Mouse (Mus musculus): Measurements from ENCODE around the gene Gm5565. TPM values are rescaled to one million over a fixed set of nuclear protein-coding genes. Genes with fewer than 3 reads are reported as not detected.
"Not testable (repeated sequence)": the region's sequence is repeated elsewhere in the genome, so short reads cannot be mapped to it uniquely, and the experiment has no call there.

The Gm5565 gene
- polyA plus RNA-seq (2012; ENCODE audit: insufficient read depth, low replicate concordance), result not detected in 2 replicates

DNA sequence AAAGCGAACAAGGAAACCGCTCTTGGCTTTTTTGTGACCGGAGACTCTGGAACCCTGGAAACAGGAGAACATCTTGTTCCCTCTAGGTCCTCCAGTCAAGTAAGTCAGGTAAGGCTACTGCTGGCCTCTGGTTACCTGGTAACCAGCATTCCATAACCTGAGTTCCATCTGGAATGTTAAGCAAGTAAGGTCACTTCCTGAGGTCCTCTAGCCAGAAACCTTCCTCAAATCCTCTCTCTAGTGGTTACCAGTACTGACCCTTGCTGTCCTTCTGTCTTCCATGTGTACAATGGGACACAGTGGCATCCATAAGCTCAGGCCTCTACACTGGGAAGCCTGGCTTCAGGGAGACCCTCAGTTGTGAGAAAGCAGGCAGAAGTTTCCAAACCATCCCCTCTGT is at the start of gene Gm5565:
Gene Gm5565, minus strand, starts transcription at position 101 of the 400 bp plus-strand sequence.
- not testable (repeated sequence) for H3K9me3 ChIP-seq; H3K27me3 ChIP-seq (replicated peaks); H3K36me3 ChIP-seq (replicated peaks; ENCODE audit: low read length); H3K4me3 ChIP-seq (replicated peaks); H3K4me1 ChIP-seq

DNA sequence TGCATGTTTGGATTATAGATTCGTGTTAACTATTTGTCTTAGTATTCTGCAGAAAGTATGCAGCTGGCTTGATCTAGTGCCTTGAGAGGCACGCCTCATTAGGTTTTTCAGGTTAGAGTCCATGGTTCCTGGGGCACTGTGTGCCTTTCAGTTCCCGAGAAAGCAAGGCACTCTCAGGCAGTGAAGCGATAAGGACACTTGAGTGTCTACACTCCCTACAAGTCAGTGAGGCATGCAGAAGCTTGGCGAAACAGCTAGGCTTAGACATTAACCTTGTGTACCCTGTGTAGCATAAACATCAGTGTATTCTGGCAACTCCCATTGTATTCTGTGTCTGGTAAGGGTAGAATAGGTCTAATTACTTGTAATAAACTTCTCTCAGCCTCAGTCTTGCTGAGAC is 45.2 kb upstream of the Gm5565 start:
- TF ChIP-seq FLI1 (IDR thresholded peaks at IDR 0.05; ENCODE audit: low read length) (no peak), GATA1 (IDR thresholded peaks at IDR 0.05; ENCODE audit: borderline replicate concordance, low read length) (no peak)
- no peaks in the 10 kb centered on the region for H3K27me3 ChIP-seq (replicated peaks)
- H3K4me1 ChIP-seq, result peaks cover 14% of the 10 kb centered on the region
- 0 out of 2 replicates have a peak, but pooled peaks cover 3% of the 10 kb centered on the region for H3K9me3 ChIP-seq
- no peak overlapping the region for H3K4me3 ChIP-seq (replicated peaks)
- peaks cover 93% of the 10 kb centered on the region for H3K36me3 ChIP-seq (replicated peaks; ENCODE audit: low read length)

GRCm38 (mm10) chr5:146203921-146204320 is 43.6 kb upstream of the Gm5565 start:
- H3K36me3 ChIP-seq (replicated peaks; ENCODE audit: low read length), result peaks cover 77% of the 10 kb centered on the region
- no peak for TF ChIP-seq FLI1 (IDR thresholded peaks at IDR 0.05; ENCODE audit: low read length)
- TF ChIP-seq GATA1 (IDR thresholded peaks at IDR 0.05; ENCODE audit: borderline replicate concordance, low read length), result no peak
- no peaks in the 10 kb centered on the region for H3K27me3 ChIP-seq (replicated peaks)
- no peak overlapping the region for H3K4me3 ChIP-seq (replicated peaks)
- 0 out of 2 replicates have a peak, but pooled peaks cover 3% of the 10 kb centered on the region for H3K9me3 ChIP-seq
- peaks cover 21% of the 10 kb centered on the region for H3K4me1 ChIP-seq

GRCm38 (mm10) chr5:146200580-146200979 is 40.2 kb upstream of the Gm5565 start:
- peaks cover 21% of the 10 kb centered on the region for H3K4me1 ChIP-seq
- H3K4me3 ChIP-seq (replicated peaks), result no peak overlapping the region
- peaks cover 49% of the 10 kb centered on the region for H3K36me3 ChIP-seq (replicated peaks; ENCODE audit: low read length)
- H3K27me3 ChIP-seq (replicated peaks), result no peaks in the 10 kb centered on the region
- TF ChIP-seq GATA1 (IDR thresholded peaks at IDR 0.05; ENCODE audit: borderline replicate concordance, low read length), result no peak
- 0 out of 2 replicates have a peak, but pooled peaks cover 3% of the 10 kb centered on the region for H3K9me3 ChIP-seq

DNA sequence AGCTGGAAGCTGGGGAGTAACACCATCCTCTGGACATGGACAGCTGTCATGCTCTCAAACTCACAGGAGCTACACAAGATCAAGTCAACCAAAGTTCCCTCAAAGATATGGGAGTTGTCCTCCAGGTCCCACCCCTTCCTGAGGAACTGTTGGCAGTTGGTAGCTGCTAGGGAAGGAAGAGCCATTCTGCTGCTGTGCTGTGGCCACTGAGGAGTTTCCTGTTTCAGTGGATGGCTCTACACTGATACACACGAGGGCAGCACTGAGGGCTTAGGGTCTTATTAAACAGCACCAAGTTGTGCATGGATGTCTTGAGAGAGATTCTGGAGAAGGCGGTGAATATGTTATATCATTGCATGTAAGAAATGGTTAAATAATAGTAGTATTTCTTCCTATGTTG is 39.2 kb upstream of the Gm5565 start:
- no peak for TF ChIP-seq GATA1 (IDR thresholded peaks at IDR 0.05; ENCODE audit: borderline replicate concordance, low read length)
- TF ChIP-seq FLI1 (IDR thresholded peaks at IDR 0.05; ENCODE audit: low read length), result no peak
- Histone ChIP-seq H3K27me3 (replicated peaks) (no peaks in the 10 kb centered on the region), H3K4me1 (peaks cover 15% of the 10 kb centered on the region), H3K4me3 (replicated peaks) (no peak overlapping the region), H3K36me3 (replicated peaks; ENCODE audit: low read length) (peaks cover 39% of the 10 kb centered on the region), H3K9me3 (peaks cover 8% of the 10 kb centered on the region; the same call in 1 of the 2 replicates)

DNA sequence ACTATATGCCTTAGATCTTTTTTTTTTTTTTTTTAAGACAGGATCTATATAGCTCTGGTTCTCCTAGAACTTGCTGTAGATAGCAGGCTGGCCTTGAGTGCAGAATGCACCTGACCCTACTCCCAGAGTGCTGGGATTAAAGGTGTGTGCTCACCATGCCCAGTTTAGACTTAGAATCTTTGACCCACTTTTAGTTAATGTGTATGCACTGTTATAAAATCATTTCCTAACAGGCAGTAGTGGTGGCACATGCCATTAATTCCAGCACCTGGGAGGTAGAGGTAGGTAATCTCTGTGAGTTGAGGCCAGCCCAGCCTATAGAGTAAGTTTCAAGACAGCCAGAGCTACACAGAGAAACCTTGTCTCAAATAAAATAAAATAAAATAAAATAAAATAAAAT is 38.7 kb upstream of the Gm5565 start:
- TF ChIP-seq GATA1 (IDR thresholded peaks at IDR 0.05; ENCODE audit: borderline replicate concordance, low read length), result no peak
- no peak for TF ChIP-seq FLI1 (IDR thresholded peaks at IDR 0.05; ENCODE audit: low read length)
- no peak overlapping the region for H3K4me3 ChIP-seq (replicated peaks)
- peaks cover 34% of the 10 kb centered on the region for H3K36me3 ChIP-seq (replicated peaks; ENCODE audit: low read length)
- peaks cover 8% of the 10 kb centered on the region; the same call in 1 of the 2 replicates for H3K9me3 ChIP-seq
- H3K4me1 ChIP-seq, result peaks cover 11% of the 10 kb centered on the region
- H3K27me3 ChIP-seq (replicated peaks), result no peaks in the 10 kb centered on the region

DNA sequence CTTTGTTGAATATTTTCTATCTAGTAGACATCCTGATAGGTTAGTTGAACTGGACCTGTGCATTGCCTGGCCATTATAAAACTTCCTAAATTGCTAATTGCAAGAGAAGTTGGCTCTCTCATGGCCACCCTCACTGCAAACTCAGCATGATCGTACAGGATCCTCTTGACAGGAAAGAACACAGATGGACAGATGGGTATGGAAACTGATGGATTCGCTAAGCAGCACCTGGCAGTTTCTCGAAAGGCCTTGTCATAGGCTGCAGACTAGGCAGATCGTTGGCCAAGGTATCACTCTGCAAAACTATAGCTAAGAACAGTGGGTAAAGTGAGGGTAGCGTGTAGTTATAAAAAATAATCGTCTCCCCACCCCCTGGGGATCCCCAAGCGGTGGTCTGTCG is 33.0 kb upstream of the Gm5565 start:
- no peaks in the 10 kb centered on the region for H3K4me1 ChIP-seq
- peaks cover 4% of the 10 kb centered on the region; the same call in 1 of the 2 replicates for H3K9me3 ChIP-seq
- no peaks in the 10 kb centered on the region for H3K27me3 ChIP-seq (replicated peaks)
- peaks cover 5% of the 10 kb centered on the region for H3K36me3 ChIP-seq (replicated peaks; ENCODE audit: low read length)
- H3K4me3 ChIP-seq (replicated peaks), result no peak overlapping the region
- TF ChIP-seq GATA1 (IDR thresholded peaks at IDR 0.05; ENCODE audit: borderline replicate concordance, low read length) (no peak), FLI1 (IDR thresholded peaks at IDR 0.05; ENCODE audit: low read length) (no peak)

DNA sequence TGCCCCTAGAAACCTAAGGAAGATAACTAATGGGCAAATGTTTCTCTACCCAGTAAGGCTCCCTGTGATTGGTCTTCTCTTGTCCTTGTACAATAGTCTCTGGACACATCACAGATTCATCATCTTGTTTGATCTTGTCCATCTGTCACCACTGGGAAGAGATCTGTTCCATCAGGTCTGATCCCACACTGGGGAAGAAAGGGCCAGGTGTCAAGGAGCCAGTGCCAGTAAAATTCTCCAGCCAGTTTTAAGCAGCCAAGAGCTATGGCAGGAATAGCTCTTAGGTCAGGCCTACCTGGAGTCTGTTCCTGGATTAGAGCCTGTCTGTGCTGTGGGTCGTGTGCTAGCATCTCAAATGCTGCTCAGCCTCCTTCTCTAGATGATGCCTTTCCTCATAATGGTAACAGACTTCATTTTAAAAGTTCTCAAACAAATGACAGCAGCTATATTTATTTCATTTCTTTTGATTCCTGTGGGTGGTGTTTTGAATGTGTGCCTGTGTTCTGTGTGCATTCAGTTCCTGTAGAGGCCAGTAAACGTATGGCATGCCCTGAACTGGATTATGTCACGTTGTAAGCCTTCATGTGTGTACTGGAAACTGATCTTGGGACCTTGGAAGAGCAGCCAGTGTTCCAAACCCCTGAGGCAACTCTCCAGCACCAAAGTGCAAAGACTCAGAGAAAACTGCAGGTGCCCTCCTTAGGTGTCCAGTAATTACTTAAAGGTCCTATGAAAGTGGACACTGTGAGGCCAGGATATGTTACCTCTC is 30.3 kb upstream of the Gm5565 start:
- H3K4me3 ChIP-seq (replicated peaks), result no peak overlapping the region

GRCm38 (mm10) chr5:146190093-146190492 is 29.8 kb upstream of the Gm5565 start:
- Histone ChIP-seq H3K36me3 (replicated peaks; ENCODE audit: low read length) (no peaks in the 10 kb centered on the region), H3K9me3 (peaks cover 4% of the 10 kb centered on the region; the same call in 1 of the 2 replicates), H3K4me1 (no peaks in the 10 kb centered on the region), H3K27me3 (replicated peaks) (no peaks in the 10 kb centered on the region), H3K4me3 (replicated peaks) (no peak overlapping the region)
- no peak for TF ChIP-seq GATA1 (IDR thresholded peaks at IDR 0.05; ENCODE audit: borderline replicate concordance, low read length)
- no peak for TF ChIP-seq FLI1 (IDR thresholded peaks at IDR 0.05; ENCODE audit: low read length)

More for the DNA sequence above, 30.3 kb upstream of the Gm5565 start:
- no peaks in the 10 kb centered on the region for H3K36me3 ChIP-seq (replicated peaks; ENCODE audit: low read length)
- H3K27me3 ChIP-seq (replicated peaks), result no peaks in the 10 kb centered on the region
- peaks cover 4% of the 10 kb centered on the region; the same call in 1 of the 2 replicates for H3K9me3 ChIP-seq
- no peaks in the 10 kb centered on the region for H3K4me1 ChIP-seq
- TF ChIP-seq FLI1 (IDR thresholded peaks at IDR 0.05; ENCODE audit: low read length), result no peak
- TF ChIP-seq GATA1 (IDR thresholded peaks at IDR 0.05; ENCODE audit: borderline replicate concordance, low read length), result no peak

- Histone ChIP-seq H3K36me3 (replicated peaks; ENCODE audit: low read length) (no peaks in the 10 kb centered on the region), H3K4me1 (no peaks in the 10 kb centered on the region), H3K9me3 (no peaks in the 10 kb centered on the region), H3K4me3 (replicated peaks) (no peak overlapping the region), H3K27me3 (replicated peaks) (peaks cover under 1% of the 10 kb centered on the region)
- TF ChIP-seq FLI1 (IDR thresholded peaks at IDR 0.05; ENCODE audit: low read length) (no peak), GATA1 (IDR thresholded peaks at IDR 0.05; ENCODE audit: borderline replicate concordance, low read length) (no peak)
These were observed 28.4 kb upstream of the Gm5565 start for GRCm38 (mm10) chr5:146188712-146189111.

Measured in megakaryocyte, embryonic 14.5 days (primary cell).